Mouse (Mus musculus) urinary bladder, adult 2 months (tissue): ENCODE results near the gene Plekhm1. TPM values are rescaled to one million over a fixed set of nuclear protein-coding genes. Genes with fewer than 3 reads are reported as not detected.

ENCODE experiments used
- DNase-seq: peaks from one replicate; pipeline ENCODE4 v3.0.0; 2022; ENCODE audit warnings: low spot score
- polyA plus RNA-seq: library from polyadenylated mRNA; depleted of rRNA; stranded (reverse); fragments of >200 nt; gene quantifications from 2 replicates; pipeline ENCODE4 v1.2.3, GENCODE M21; 2012

Plekhm1 gene
- polyA plus RNA-seq, 1 experiment = 15.7 TPM

- DNase-seq = no peak
Measured at GRCm38 (mm10) chr11:103394025-103394424, 18.5 kb downstream of the Plekhm1 start.

DNA sequence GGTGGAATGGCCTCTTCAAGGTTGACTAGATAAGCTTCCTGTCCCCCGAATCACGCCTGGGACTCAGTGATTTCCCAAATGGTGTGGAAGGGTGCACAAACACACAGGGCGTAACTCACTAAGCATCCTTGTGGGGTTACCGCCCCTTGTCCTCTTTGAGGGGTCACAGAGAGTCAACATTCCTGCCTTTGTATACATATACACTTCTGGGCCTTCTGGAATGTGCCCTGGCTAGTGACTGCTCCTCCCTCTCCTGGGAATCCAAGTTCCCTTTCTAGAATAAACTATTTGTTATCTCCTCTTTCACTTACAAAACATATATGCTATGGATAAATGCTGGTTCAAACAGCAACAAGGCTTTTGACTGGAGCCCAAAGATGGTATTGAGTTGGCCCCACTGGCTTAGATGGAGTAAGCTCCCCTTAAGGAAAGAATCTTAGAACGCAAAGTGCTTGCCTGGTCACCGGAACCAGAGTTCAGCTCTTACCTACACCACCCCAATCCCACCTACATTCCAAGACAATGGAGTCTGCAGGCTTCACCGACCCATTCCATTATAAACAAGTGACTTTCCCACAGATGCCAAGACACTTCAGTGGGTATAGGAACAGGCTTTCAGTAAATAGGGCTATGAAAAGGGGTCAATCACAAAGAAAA, 24.5 kb downstream of the Plekhm1 start:
- DNase-seq = no peak

GRCm38 (mm10) chr11:103386827-103387226, 25.7 kb downstream of the Plekhm1 start:
- no peak for DNase-seq

DNA sequence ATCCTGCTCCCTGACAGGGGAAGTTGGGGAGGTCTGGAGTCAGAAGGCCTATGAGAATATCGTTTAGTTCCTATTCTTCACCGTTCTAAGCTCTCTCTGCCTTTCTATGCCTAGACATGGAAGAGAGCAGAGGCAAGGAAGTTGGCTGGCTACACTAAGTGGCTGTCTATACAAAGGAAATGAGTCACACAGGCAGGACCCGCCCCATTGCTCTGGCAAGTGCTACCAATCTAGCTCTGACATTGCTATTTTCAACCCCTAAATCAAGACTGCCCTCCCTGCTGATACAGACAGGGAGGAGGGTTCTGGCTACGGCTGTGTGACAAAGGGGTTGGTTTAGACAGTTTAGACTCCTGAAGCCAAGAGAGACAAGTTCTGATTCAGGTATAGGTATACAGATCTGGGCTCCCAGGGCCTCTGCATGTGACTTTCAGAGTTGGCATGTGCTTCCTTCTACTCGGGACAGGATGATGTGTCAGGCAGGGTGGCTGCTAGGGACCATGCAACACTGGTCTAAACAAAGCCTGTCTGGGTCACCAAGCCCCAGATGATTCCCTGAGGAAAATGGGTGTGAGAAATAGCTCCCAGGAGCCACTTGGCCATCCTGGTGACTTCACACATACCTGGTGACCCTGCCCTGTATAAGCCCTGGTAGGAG, 30.4 kb downstream of the Plekhm1 start:
- DNase-seq = no peak

GRCm38 (mm10) chr11:103381505-103381904, 31.0 kb downstream of the Plekhm1 start:
- no peak for DNase-seq

DNA sequence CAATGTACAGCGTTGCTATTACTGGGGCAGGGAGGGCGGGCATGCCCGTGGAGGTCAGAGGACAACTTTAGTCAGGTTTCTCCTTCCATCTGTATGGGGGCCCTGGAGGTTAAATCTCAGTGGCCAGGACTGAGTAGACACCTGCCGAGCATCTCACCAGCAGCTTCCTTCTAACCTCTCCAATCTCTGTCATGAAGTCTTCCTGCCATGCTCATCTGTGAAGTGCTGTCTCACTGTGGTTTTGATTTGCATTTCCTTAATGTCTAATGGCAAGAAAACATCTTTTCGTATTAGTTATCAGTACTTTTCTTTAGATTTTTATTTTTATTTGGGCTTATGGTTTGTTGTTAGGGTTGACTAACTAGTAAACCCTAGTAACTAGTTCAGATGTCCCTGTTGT, 32.0 kb downstream of the Plekhm1 start:
- no peak for DNase-seq

DNA sequence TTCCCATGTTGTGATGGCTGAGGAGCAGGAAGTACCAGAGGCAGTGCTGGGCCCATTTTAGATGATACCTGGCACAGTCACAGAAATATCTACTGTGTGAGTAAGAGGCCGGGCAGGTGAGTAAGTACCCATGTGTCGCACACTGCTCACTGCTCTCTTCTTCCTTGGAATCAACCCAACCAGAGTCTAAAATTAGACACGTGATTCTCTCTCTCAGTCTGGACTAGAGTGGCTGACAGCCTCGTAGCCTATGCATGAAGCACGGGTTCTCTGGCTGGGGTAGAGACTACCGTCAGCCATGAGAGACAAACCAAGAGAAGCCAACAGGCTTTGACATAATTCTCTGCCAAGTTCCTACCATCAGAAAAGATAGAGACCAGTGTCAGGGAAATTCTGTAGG, 34.1 kb downstream of the Plekhm1 start:
- DNase-seq = no peak

DNA sequence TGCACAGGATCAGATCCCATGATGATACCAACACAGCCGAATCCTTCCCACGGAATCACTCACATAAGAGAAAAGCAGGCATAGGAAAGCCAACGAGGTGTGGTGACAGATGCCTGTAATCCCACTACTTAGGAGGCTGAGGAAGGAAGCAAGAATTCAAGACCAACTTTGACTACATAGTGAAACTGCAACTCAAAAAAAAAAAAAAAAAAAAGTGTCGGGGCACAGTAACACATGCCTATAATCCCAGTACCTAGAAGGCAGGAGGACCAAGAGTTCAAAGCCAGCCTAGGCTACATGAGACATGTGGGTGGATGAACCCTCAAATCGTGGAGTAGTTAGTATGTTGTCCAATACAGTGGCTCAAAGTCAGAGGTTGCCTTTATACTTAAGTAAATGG, 36.7 kb downstream of the Plekhm1 start:
- DNase-seq = no peak

GRCm38 (mm10) chr11:103375258-103375657, 37.2 kb downstream of the Plekhm1 start:
- DNase-seq = no peak

DNA sequence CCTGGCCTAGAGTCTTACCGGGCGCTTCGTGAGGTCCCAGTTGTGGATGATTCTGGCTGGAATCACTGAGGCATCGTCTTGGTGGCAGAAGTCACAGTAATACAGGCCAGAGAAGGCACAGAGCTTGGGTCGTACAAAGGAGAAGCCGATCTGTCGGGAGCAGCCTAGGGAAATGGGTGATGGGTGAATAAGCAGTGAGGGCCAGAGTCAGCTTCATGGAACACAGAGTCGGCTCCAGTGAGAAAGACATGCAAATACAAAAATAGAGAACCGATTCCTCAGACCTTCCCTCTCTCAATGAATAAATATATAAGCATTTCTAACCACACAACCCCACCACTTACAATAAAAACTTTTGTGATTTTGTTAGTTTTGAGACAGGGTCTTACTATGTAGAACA, 38.6 kb downstream of the Plekhm1 start:
- DNase-seq = no peak

DNA sequence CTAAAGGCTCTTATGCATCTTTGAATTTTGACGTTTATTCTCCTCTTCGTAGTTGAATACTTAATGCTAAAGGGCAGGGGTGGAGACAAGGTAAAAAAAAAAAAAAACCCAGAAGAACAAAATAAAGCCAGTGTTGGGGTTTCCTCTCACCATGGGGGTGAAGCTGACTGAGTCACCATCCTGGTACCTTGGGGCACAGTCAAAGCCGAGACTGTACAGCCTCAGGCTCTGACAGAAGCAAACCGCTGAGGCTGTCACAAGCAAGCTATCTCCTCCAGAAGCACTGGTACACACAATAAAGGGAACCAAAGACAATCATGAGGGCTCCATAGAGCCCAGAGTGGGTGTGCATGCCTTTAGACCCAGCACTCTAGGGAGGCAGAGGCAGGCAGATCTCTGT, 39.9 kb downstream of the Plekhm1 start:
- no peak for DNase-seq

DNA sequence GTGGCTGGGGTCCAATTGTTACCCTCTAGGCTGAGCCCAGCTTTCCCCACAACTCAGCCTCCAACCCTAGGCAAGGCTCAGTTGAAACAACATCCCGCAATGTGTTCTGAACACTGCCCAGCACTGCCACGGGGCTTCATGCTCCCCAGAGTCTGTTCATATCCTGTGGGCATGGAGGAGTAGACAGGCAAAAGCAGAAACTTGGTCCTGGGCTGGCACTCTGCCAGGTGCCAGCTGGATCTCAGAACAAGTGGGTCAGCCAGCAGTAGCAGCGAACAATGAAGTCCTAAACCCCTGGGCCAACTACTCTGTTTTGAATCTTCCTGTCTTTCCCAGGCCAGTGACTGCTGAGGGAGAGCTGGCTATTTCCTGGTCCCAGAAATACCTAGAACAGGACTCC, 40.4 kb downstream of the Plekhm1 start:
- no peak for DNase-seq

- DNase-seq = no peak
Measured at GRCm38 (mm10) chr11:103371222-103371539, 41.3 kb downstream of the Plekhm1 start.

DNA sequence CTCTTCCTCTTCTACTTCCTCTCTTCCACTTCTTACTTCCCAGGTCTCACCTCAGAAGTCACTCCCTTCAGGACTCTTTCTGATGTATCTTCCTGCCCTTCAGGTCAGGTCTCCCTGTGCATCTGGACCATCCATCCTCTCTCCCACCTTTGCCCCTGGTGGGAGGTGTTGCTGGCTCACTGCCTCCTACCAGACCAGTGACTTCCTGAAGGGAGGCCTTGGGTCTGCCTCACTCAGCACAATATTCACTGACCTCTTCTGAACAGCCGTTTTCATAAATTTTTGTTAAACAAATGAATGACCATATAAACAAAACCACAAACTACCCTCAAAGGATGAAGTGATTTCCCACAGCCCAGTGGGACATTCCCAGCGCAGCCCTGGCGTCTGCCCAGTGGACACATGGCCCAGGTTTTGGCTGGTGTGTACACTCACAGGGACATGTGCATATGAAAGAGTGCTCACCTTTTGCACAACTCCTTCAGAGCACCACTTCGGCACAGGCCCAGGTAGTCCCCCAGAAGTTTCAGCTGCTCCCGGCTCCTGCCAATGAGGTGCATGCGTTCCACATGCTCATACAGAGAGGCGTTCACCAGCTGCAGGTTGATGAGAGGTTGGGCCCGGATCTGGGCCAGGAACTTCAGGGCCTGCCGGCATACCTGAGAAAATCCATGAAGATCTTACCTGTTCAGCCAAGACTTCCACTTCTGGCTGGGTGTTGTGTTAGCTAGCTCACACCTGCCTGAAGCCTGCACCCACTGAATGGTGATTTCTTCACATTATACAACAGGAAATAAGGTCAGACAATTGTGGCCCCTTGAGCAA, 41.9 kb downstream of the Plekhm1 start:
- DNase-seq = no peak

GRCm38 (mm10) chr11:103365530-103365929, 47.0 kb downstream of the Plekhm1 start:
- DNase-seq = no peak

DNA sequence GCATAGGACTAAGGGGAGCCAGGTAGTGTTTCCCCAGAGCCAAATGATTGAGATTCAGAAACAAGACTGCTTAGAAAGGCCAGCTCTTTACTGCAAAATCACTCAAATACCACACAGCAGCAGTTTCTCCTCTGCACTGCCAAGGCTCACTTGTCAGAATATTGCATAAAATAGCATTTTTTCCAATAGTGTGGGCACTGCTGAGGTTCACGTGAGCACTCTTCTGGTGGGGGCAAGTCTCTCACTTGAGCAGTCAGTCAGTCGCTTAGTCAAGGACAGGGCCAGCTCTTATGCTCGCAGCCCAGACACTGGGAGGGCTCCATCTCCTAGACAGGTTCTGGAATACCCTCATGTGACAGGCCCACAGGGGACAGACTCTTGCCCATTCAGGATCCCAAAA, 47.5 kb downstream of the Plekhm1 start:
- DNase-seq = no peak

DNA sequence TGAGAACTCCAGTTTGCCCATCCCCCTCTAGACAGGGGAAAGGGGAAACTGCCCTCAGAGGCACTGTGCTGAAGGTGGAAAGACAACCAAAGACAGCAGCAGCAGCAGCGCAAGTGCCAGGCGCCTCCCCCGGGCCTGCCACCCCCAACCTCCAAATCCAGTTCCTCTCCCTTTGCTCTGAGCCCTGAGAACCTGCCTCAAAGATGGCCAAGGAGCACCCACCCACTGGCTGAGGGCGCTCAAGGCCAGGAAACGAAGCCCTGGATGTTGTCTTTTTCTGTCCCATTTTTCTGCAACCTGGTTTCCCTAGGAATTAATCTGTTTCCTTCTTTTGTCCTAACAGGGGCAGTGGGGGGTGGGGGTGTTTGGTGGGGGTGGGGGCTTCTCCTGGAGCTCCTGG, 48.2 kb downstream of the Plekhm1 start:
- DNase-seq = no peak

GRCm38 (mm10) chr11:103363214-103364148, 49.0 kb downstream of the Plekhm1 start, which contains the start of gene Arhgap27:
Arhgap27 (minus strand) TSS chr11:103363692.
- DNase-seq = peak; percentile 61

- DNase-seq = no peak
Measured at GRCm38 (mm10) chr11:103362521-103363181, 49.8 kb downstream of the Plekhm1 start.

- DNase-seq = no peak
Measured at GRCm38 (mm10) chr11:103362054-103362432, 50.4 kb downstream of the Plekhm1 start.

DNA sequence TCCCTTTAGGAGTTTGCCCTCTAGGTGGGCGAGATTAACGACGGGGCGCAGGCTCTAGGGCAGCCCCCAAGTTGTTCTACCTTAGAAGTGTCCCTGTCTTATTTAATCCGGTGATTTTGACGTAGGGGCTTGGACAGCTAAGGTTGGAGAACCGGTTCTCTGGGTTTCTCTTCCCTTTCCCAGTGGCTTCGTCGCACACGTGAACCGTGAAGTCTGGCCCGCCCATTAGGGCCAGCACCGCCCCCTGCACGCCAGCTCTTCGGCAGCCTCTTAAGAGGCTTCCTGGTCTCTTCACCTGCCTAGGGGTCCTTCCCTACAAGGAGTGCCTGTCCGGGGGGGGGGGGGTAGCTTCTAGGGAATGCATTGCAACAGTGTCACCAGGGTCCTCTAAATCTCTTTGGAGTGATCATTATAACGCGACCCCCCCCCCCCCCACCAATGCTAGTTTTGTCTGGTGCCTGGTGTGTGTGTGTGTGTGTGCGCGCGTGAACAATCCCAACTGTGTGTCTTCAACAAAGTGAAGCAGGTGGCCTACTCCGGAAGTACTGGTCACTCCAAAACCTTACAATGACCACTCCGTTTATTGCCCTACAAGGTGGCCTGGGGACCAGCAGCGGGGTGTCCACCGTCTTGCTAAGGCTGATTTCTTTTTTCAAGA, 51.0 kb downstream of the Plekhm1 start:
- DNase-seq = no peak
